Mouse (Mus musculus) liver, adult 2 months (tissue): ENCODE results near the gene Pdxk.

Source experiments
- CTCF ChIP-seq: fragments of 200-500 bp; IDR thresholded peaks from 2 replicates; pipeline ENCODE4 v1.5.1; 2011; ENCODE audit warnings: low read depth, low read length, control low read depth
- POLR2A ChIP-seq: fragments of 200-500 bp; IDR thresholded peaks from 2 replicates; pipeline ENCODE4 v1.6.1; 2011; ENCODE audit warnings: low read length, control low read depth; ENCODE audit not compliant: insufficient read depth; ENCODE audit errors: extremely low read depth

- TF ChIP-seq CTCF (no peak), POLR2A (no peak)
These were observed 8.7 kb upstream of the Pdxk start for GRCm38 (mm10) chr10:78473434-78473833.
